Mouse (Mus musculus): Measurements from ENCODE around the gene Nup98.

Gene Nup98

GRCm38 (mm10) chr7:102117382-102117781 is 92.6 kb downstream of the Nup98 start:
- no peak for DNase-seq (ENCODE audit: low read depth)

GRCm38 (mm10) chr7:102116579-102117331 is 93.2 kb downstream of the Nup98 start, which contains the start of gene Chrna10:
Gene Chrna10, minus strand, starts transcription at chr7:102116828.
- no peak for DNase-seq (ENCODE audit: low read depth)

GRCm38 (mm10) chr7:102113151-102113729 is 96.7 kb downstream of the Nup98 start:
- DNase-seq (ENCODE audit: low read depth) = no peak

GRCm38 (mm10) chr7:102109746-102110145 is 100.2 kb downstream of the Nup98 start:
- DNase-seq (ENCODE audit: low read depth) = no peak

- DNase-seq (ENCODE audit: low read depth) = no peak
These were observed 100.8 kb downstream of the Nup98 start, which contains the start of gene Art5 for GRCm38 (mm10) chr7:102109171-102109570. Gene Art5, minus strand, starts transcription at chr7:102109489.

- no peak for DNase-seq (ENCODE audit: low read depth)
These were observed 101.8 kb downstream of the Nup98 start for GRCm38 (mm10) chr7:102108206-102108605.

GRCm38 (mm10) chr7:102106700-102107141 is 103.3 kb downstream of the Nup98 start:
- DNase-seq (ENCODE audit: low read depth) = no peak

GRCm38 (mm10) chr7:102104126-102104525 is 105.8 kb downstream of the Nup98 start:
- no peak for DNase-seq (ENCODE audit: low read depth)

- DNase-seq (ENCODE audit: low read depth) = no peak
These were observed 106.4 kb downstream of the Nup98 start for GRCm38 (mm10) chr7:102103555-102103954.

- DNase-seq (ENCODE audit: low read depth) = no peak
These were observed 107.3 kb downstream of the Nup98 start for GRCm38 (mm10) chr7:102102696-102103095.

- no peak for DNase-seq (ENCODE audit: low read depth)
These were observed 107.7 kb downstream of the Nup98 start for GRCm38 (mm10) chr7:102102241-102102640.

- DNase-seq (ENCODE audit: low read depth) = no peak
These were observed 108.5 kb downstream of the Nup98 start, which contains the start of gene Art1 for GRCm38 (mm10) chr7:102101487-102101886. Gene Art1, plus strand, starts transcription at chr7:102101743.

- DNase-seq (ENCODE audit: low read depth) = no peak
These were observed 109.1 kb downstream of the Nup98 start for GRCm38 (mm10) chr7:102100868-102101267.

- no peak for DNase-seq (ENCODE audit: low read depth)
These were observed 110.0 kb downstream of the Nup98 start for GRCm38 (mm10) chr7:102099760-102100661.

GRCm38 (mm10) chr7:102087336-102087735 is 122.6 kb downstream of the Nup98 start:
- DNase-seq (ENCODE audit: low read depth) = no peak

- DNase-seq (ENCODE audit: low read depth) = no peak
These were observed 125.8 kb downstream of the Nup98 start for GRCm38 (mm10) chr7:102084041-102084696.

- no peak for DNase-seq (ENCODE audit: low read depth)
These were observed 127.2 kb downstream of the Nup98 start, which contains the start of gene Trpc2 for GRCm38 (mm10) chr7:102082816-102083215. Gene Trpc2, plus strand, starts transcription at chr7:102083116.

- DNase-seq (ENCODE audit: low read depth) = no peak
These were observed 128.2 kb downstream of the Nup98 start for GRCm38 (mm10) chr7:102081784-102082183.

GRCm38 (mm10) chr7:102080311-102080710 is 129.7 kb downstream of the Nup98 start:
- no peak for DNase-seq (ENCODE audit: low read depth)

GRCm38 (mm10) chr7:102078517-102078916 is 131.5 kb downstream of the Nup98 start:
- DNase-seq (ENCODE audit: low read depth) = peak; percentile 36

- no peak for DNase-seq (ENCODE audit: low read depth)
These were observed 133.2 kb downstream of the Nup98 start for GRCm38 (mm10) chr7:102076714-102077296.
